Mouse (Mus musculus) stomach, embryonic 14.5 days (tissue): ENCODE data around the gene Tmem165. TPM values are rescaled to one million over a fixed set of nuclear protein-coding genes. Genes with fewer than 3 reads are reported as not detected.

ENCODE experiments used
- ATAC-seq: fragments of 200-750 bp; cut with Nextera tagmentation; 2 replicates; pipeline ENCODE4 v1.8.0; 2017; ENCODE audit warnings: low read depth, moderate TSS enrichment; ENCODE audit not compliant: insufficient number of reproducible peaks, insufficient read depth, low FRiP score
- H3K27ac ChIP-seq: fragments of 300-500 bp; sonication (generic); 2 replicates; pipeline ENCODE4 v1.5.1; 2014; ENCODE audit warnings: mild to moderate bottlenecking, low read length, moderate library complexity, mixed read lengths
- H3K27me3 ChIP-seq: fragments of 300-500 bp; sonication (generic); 2 replicates; pipeline ENCODE4 v1.6.1; 2014; ENCODE audit warnings: low read length, control low read depth, mixed read lengths; ENCODE audit not compliant: control insufficient read depth, insufficient read depth
- H3K36me3 ChIP-seq: fragments of 300-500 bp; sonication (generic); 2 replicates; pipeline ENCODE4 v1.6.1; 2014; ENCODE audit warnings: mild to moderate bottlenecking, control low read depth, low read length, moderate library complexity, mixed read lengths; ENCODE audit not compliant: control insufficient read depth, insufficient read depth
- H3K4me1 ChIP-seq: fragments of 300-500 bp; sonication (generic); 2 replicates; pipeline ENCODE4 v1.6.1; 2014; ENCODE audit warnings: low read length, control low read depth, mixed read lengths; ENCODE audit not compliant: control insufficient read depth, insufficient read depth
- H3K4me2 ChIP-seq: fragments of 300-500 bp; sonication (generic); replicated peaks from 2 replicates; pipeline ENCODE4 v1.6.1; 2014; ENCODE audit warnings: low read depth, low read length, control low read depth
- H3K4me3 ChIP-seq: fragments of 300-500 bp; sonication (generic); 2 replicates; pipeline ENCODE4 v1.5.1; 2014; ENCODE audit warnings: low read depth, low read length, control low read depth
- H3K9ac ChIP-seq: fragments of 300-500 bp; sonication (generic); replicated peaks from 2 replicates; pipeline ENCODE4 v1.6.1; 2014; ENCODE audit warnings: low read depth, mild to moderate bottlenecking, control low read depth, low read length, moderate library complexity, mixed read lengths
- H3K9me3 ChIP-seq: fragments of 300-500 bp; sonication (generic); 2 replicates; pipeline ENCODE4 v1.6.1; 2016; ENCODE audit warnings: low read depth, low read length, control low read depth; ENCODE audit not compliant: control insufficient read depth
- WGBS: fragments of 180-500 bp; shearing (Covaris S2); extraction: QIAGEN DNeasy Blood & Tissue Kit; methylation state at CpG from one replicate; pipeline ENCODE4 v1.1.7; 2014; 5-methylcytosine and 5-hydroxymethylcytosine counted together
- polyA plus RNA-seq: library from polyadenylated mRNA; unstranded; fragments of >200 nt; fragmentation: Nextera tagmentation; extraction: Ambion mirVana; gene quantifications from 2 replicates; pipeline ENCODE4 v1.2.1, GENCODE M21; 2014

Gene Tmem165
- polyA plus RNA-seq, 1 experiment from 2014 or later, result 120 TPM

DNA sequence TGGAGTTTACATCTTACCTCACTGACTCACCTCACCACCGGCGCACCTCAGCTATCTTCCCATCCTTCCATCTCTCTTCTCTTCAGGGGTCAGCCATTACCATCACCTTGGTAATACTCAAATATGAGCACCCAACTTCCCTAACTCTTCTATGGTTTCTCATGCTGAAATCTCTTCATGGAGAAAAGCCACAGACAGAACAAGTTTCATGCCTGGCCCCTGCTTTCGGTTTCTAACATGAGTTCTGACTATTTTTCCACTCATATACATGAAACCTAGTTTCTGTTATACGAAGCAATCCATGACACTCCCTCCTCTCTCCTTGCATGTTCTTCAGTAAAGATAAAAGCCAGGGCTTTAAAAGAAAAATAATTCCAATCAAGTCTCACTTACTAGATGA is 60.2 kb downstream of the Tmem165 start:
- Histone ChIP-seq H3K27me3 (no peaks in the 10 kb centered on the region), H3K4me2 (no peak overlapping the region), H3K9ac (no peak overlapping the region), H3K36me3 (peaks cover 23% of the 10 kb centered on the region), H3K9me3 (no peaks in the 10 kb centered on the region), H3K4me1 (no peaks in the 10 kb centered on the region), H3K27ac (no peak overlapping the region), H3K4me3 (no peak overlapping the region)
- no peak for ATAC-seq
- 95% methylated on average over 4 of the region's 4 CpGs for WGBS

DNA sequence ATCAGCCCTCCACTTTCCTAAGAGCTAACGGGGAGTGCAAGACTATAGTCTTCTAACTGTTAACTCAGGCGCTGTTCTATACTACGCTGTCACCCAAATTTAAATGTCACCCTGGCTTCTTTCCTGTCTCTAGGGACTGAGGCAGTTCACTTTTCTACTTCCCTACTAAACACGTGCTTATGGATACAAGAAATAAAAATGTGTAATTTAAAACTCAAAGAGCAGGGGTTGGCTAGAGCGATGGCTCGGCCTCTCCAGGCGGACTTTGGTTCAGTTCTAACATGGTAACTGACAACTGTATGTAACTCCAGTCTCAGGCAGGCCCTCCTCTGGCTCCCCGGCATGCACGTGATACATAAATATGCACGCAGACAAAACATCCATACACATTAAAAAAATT is 60.8 kb downstream of the Tmem165 start:
- Histone ChIP-seq H3K4me3 (no peak overlapping the region), H3K9ac (no peak overlapping the region), H3K27ac (no peak overlapping the region), H3K27me3 (no peaks in the 10 kb centered on the region), H3K36me3 (peaks cover 23% of the 10 kb centered on the region), H3K4me2 (no peak overlapping the region), H3K9me3 (no peaks in the 10 kb centered on the region), H3K4me1 (no peaks in the 10 kb centered on the region)
- WGBS, result 94% methylated on average over 10 of the region's 10 CpGs
- ATAC-seq, result no peak

DNA sequence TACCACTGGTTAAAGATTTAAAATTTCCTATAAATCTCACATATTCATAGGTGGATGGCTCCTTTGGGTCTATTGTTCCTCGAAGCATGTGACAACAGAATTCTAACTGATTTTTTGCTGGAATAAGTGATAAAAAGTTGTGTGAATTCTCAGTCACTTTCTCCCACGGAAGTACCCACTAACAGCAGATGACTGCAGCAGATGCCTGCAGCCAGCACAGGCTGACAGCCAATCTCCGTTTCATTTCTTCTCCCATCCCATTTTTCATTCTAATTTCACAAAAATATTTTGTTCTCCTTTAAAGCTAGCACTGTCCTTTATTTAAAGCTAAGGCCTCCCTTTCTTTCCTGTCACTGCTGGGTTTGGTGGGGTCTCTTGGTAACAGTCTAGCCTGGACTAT is 61.7 kb downstream of the Tmem165 start:
- H3K4me3 ChIP-seq, result no peak overlapping the region
- H3K4me2 ChIP-seq, result no peak overlapping the region
- no peak for ATAC-seq
- no peaks in the 10 kb centered on the region for H3K4me1 ChIP-seq
- 83% methylated on average over 3 of the region's 3 CpGs for WGBS
- H3K36me3 ChIP-seq, result peaks cover 15% of the 10 kb centered on the region
- H3K27ac ChIP-seq, result no peak overlapping the region
- H3K9ac ChIP-seq, result no peak overlapping the region
- no peaks in the 10 kb centered on the region for H3K27me3 ChIP-seq
- H3K9me3 ChIP-seq, result no peaks in the 10 kb centered on the region

DNA sequence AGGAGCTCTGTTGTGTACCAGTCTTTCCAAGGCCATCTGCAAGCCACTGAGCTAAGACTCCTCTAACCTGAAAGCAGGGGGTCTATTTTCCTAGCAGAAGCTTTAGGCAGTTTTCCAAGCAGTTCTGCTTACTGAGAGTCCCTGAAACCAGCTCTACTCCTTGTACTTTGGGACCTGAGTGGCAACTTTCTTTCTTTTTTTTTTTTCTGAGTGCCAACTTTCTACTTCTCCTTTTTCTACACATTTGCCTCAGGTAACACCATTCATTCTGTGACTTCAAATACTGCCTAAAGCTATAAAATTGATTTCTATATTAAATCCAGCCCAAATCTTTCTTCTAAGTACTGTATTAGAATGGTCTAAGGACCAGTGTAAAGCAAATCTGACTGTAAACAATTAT is 62.9 kb downstream of the Tmem165 start:
- Histone ChIP-seq H3K27ac (no peak overlapping the region), H3K9me3 (no peaks in the 10 kb centered on the region), H3K9ac (no peak overlapping the region), H3K4me1 (no peaks in the 10 kb centered on the region), H3K27me3 (no peaks in the 10 kb centered on the region), H3K4me3 (no peak overlapping the region), H3K36me3 (peaks cover 15% of the 10 kb centered on the region), H3K4me2 (no peak overlapping the region)
- no peak for ATAC-seq

DNA sequence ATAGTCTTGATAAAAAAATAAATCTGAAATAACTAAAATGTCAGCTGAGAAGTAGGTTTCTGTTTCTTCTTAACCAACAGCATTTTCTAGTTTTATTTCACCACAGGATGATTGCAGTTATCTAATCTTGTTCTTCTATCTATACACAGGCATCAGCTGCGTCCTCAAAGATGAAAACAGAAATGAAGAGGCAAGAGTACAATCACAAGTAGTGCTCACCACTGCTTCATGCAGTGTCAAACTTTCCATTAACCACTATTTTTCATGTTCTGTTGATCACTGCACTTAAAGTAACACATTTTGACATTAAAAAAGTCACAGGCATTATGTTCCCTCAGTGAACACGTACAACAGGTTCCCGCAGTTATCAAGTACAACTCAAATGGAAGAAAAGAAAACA is 67.3 kb downstream of the Tmem165 start:
- Histone ChIP-seq H3K9ac (no peak overlapping the region), H3K27me3 (no peaks in the 10 kb centered on the region), H3K27ac (no peak overlapping the region), H3K4me2 (no peak overlapping the region), H3K9me3 (no peaks in the 10 kb centered on the region), H3K4me1 (no peaks in the 10 kb centered on the region), H3K36me3 (peaks cover 9% of the 10 kb centered on the region; the same call in 1 of the 2 replicates), H3K4me3 (no peak overlapping the region)
- ATAC-seq, result no peak
- WGBS, result 94% methylated on average over 3 of the region's 3 CpGs

Other genes starting within 250 kb of the Tmem165 start
- gene Kdr, start 205.4 kb upstream of the Tmem165 start, polyA plus RNA-seq, result 26.5 and 27.6 TPM in 2 replicates
- gene Srd5a3, start 43.6 kb upstream of the Tmem165 start, polyA plus RNA-seq, result 33.6 and 34.1 TPM in 2 replicates
- 20.6 and 21.1 TPM in 2 replicates for gene Clock, start 120.9 kb downstream of the Tmem165 start, polyA plus RNA-seq
- gene Pdcl2, start 147.3 kb downstream of the Tmem165 start, polyA plus RNA-seq, result not detected in 2 replicates
- gene Nmu, start 179.9 kb downstream of the Tmem165 start, polyA plus RNA-seq, result not detected in 2 replicates